Mouse (Mus musculus): ENCODE data around the gene Dhrs1.

Gene Dhrs1

DNA sequence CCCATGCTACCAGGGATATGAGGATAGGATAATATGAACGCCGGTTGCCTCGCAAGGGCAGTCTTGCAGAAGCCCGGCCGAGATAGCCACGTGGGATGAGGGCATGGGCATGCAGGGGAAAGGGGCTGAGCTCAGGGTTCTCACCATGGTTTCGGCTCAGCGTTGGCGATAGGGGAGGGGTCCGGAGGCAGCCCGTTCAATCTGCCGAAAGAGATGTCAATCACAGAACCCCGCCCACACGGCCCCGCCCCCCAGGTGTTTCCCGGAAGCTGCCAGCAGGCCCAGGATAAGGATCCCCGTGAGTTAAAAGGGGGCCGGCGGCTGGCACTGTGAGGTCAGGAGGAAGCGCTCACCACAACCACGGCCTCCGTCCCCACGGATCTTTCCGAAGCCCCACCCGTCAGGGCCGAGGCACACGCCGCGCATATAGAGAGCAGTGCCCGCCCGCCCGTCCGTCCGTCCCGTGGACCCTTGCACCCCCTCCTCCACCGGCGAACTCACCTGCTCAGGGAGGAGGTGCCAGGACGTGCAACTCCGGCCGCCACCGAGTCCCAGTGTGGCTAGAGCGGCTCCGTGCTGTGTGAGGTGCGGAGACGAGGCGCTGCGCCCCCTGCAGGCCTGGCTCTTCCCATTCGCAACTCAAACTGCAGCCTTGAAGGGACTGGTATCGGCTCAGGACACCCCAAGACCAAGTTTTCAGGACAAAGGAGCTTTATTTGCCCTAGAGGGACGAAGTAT is 23.6 kb downstream of the Dhrs1 start, which contains the start of gene Rabggta:
TSS of gene Rabggta (minus strand) at position 564 of the 738 bp plus-strand sequence.
- peak; percentile 92 for DNase-seq (ENCODE audit: low read depth)

DNA sequence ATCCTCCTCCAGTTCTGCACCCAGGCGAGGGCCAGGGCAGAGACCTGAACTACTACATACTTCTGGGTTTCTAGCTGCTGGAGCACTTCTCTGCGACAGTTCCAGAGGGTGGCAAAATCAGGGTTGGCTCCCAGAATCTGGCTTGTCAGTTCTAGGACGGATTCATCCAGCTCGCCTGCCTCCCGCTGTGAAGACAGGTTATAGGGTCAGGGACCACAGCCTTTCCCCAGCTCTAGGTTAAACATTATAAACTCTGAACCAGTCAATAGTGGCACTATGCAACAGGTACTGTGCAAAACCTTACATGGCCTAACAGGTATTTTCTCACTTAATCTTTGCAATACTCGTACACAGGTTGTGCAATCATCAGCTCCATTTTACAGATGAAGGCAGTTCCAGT is 24.4 kb downstream of the Dhrs1 start:
- DNase-seq (ENCODE audit: low read depth): no peak

DNA sequence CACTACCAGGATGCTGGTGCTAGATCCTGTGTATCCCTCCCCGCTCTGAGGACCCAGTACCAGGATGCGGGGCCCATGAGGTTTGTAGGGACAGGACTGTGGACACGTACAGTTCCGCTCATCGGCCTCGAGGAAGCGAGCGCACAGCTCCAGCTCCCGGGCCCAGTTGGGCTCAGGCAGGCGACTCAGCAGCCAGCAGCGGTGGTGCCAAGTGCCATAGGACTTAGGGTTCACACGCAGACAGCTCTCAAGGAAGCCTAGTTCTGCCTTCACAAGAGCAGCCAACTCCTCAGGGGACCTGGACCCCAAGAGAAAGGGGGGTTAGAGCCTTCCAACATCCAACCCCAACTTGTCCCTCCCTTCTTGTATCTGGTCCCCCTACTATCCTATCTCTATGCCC is 24.8 kb downstream of the Dhrs1 start:
- no peak for DNase-seq (ENCODE audit: low read depth)

DNA sequence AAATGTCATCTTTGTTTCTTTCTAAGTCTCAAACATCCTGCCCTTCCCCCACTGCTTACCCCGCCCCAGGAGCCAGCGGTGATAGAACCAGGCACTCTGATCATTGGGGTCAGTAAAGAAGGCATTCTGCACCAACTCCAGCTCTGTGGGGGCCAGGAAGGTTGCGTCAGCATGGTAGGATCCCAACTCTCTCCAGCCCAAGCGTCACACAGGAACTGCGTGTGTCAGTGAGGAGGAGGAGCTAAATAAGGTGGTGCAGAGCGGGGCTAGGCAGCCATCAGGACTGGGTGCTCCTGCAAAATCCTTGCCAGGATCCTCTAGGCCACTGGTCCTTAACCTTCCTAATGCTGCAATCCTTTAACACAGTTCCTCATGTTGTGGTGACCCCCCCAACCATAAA is 25.8 kb downstream of the Dhrs1 start:
- no peak for DNase-seq (ENCODE audit: low read depth)

DNA sequence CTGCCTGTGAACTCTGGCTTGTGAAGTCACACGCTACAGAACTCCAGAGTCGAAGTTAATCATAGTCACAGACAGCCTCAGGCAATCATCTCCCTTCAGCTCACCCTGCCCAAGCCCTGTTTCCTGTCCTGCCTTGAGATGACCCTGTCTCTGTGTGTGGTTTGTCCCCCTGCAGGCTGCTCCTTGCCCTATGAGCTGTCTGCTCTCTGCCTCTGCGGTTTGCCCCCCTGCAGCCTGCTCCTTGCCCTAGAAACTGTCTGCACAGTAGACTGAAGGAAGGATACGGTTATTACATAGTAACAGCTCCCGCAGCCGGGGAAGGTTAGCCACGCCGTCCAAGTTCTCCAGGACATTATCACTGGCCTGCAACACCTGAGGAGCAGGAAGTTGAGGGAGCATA is 28.6 kb downstream of the Dhrs1 start:
- DNase-seq (ENCODE audit: low read depth): no peak

DNA sequence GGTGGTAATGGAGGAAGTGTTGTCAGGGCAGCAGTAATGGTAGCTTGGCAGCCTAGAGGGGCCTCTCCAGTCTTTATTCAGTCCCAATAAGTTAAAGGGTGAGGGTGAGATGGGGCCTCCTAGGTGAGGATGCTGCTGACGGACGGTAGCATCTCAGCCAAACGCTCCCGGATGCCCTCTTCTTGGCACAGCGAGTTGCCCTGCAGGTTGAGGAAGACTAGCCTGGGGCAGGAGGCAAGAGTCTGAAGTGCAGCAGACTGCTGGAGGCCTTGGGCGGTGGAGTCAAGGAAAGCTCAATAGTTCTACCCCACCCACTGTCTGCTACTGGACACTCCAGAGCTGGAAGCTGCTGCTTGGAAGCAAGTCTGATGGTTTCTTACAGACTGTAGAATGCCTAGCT is 29.2 kb downstream of the Dhrs1 start:
- DNase-seq (ENCODE audit: low read depth): no peak

DNA sequence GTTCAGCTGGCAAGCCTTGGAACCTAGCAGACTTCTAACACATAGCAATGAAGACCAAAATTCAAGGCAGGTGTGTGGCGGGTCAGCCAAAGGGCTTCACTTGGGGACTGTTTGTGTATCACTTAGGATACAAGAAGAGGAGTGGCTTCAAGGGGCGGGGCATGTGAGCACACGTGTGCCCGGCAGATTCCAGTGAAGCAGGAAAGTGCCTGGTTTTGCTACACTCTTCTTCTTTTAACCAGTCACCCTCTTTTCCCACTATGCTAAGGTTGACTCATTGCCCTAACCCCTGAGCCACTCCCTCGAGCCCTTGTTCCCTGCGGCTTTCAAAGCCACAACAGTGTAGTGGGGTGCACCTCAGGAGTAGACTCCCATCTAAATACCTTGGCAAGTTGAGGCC is 30.6 kb downstream of the Dhrs1 start:
- no peak for DNase-seq (ENCODE audit: low read depth)

DNA sequence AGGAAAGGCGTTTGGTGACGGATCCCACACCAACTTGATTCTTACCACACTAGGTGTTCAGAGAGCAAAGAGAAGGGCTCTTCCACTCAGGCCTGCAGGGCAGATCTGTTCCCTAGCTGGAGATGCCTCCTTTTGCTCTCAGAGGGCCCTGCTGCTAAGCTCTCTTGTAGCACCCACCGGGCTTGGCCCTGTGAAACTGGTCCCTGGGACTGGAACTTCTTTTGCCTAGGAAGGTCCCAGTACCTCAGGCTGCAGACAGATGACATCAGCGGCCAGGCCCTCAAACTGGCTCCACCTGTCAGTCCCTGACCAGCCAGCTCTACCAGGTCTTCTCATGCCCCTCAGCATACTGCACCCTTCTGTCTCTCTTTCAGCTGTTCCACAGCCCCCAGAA is 31.8 kb downstream of the Dhrs1 start, which contains the start of gene Tgm1:
TSS of gene Tgm1 (minus strand) at position 198 of the 394 bp plus-strand sequence.
- no peak for DNase-seq (ENCODE audit: low read depth)

DNA sequence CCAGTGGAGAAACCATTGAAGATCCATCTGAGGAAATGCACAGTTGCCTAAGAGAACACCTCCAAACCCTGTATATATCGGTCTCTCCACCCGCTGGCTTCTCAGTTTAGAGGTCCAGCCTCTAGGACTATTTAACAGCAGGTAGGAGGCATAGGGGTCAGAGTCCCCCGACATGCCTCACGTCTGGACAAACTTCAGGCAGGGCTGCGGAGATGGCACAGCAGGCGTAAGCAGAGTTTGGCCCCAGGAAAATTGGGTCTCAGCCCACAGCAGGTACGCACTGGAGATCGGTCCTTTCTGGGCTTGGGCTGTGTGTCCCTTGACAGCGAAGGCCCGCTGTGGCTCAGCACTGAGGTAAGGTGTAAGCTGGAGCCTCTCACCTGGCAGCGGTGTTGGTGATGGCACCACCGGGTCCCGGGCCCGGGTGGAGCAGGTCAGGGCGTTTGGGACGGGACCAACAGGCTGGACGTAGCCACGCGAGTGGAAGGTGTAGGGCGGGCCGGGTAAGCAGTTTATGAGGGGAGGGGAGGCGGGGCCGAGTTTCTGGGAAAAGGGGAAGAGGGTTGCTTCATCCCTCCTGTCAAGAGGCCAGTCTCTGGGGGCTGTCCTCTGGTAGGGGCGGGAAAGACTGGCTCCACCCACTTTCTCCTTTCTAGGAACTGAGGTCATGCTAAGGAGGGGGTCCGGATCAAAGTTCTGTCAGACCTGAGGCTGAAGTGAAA is 32.3 kb downstream of the Dhrs1 start:
- no peak for DNase-seq (ENCODE audit: low read depth)

DNA sequence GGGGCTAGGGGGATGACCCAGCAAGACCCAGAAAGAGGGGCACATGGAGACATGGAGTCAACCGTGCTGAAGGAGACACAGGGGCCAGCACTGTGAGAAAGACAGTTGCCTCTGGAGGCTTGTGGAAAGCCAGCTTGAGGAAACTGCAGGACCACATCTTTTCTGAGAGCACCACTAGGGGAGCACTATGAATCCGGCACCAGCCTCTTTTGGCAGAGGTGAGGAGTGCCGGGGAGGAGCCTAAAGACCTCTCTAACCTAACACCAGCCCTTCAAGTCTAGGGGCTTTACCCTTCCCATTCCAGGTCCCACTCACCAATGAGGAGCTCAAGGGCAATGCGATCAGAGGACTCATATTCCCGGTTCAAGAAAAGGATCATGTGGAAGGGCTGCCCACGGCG is 33.7 kb downstream of the Dhrs1 start:
- DNase-seq (ENCODE audit: low read depth): no peak

DNA sequence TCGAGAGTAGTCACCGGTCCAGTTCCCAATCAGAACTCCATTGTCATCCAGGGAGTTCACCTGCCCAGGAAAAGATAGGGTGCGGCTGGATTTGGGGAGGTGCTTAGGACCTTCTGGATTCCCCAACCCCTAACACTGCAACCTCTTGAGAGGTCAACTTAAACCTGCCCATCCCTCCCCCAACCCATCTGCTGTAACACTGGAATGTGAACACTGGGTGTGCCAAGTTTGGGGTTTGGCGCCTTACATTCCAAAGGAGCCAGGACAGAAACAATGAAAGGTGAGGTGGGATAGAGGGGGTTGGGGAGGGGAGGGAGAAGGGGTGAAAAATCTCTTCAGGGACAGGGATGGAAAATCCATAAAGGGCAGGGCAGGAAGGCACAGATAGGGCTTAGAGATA is 36.0 kb downstream of the Dhrs1 start:
- DNase-seq (ENCODE audit: low read depth): no peak

DNA sequence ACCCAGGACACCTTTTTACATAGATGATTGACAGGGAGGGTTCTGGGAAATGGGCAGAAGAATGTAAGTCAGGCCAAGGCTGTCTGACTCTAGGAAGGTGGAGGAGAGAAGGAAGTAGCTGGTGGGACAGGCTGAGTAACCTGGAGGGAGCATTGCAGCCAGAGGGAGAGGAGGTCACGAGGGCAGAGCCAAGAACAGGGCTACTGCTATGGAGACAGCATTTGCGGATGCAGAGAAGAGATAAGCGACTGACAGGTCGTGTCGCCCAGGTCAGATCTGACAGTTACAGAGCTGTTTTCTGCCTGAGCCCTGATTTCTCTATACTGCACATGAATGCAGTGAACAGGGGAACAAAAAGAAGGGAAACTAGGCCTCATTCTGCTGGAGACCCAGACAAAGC is 38.1 kb downstream of the Dhrs1 start:
- DNase-seq (ENCODE audit: low read depth): no peak

DNA sequence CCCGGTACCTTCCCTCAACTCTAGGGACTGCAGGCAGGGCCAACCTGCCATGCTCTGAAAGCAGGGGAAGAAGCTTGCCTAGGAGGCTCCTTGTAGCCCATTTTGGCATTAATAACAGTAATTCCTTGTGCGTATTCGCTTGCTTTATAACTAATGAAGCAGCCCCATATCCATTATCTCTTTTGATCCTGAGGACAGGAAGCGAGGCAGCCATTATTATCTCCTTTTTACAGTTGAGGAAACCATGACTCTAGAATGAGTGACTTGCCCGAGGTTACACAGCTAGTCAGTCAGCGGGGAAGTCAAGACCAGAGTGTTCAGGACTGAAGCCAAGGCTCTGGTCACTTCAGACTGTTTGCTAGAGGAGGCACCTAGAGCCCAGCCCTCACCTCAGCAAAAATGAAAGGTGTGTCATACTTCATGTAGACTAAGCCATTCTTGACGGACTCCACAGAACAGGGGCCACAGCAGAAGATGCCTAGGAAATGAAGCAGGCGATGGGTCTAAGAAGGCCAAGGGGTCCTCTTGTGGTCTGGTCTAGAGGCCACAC is 39.4 kb downstream of the Dhrs1 start:
- no peak for DNase-seq (ENCODE audit: low read depth)

DNA sequence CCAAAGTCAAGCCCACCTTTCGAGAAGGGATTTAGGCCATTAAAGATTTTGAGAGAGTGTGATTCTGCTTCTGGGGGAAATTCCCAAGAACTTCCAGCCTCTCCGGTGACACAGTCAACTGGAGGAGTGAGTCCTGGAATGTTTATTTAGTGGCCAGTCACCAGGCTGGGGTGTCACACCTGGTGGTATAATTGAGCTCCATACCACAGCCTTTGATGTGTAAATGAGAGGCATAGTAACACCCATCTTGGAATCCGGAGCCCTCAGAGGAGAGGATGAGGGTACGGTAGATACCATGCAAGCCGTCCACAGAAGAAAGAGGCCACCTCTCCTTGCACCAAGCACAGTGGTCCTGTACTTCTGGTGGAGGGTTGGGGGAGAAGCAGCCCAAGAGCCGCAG is 42.7 kb downstream of the Dhrs1 start:
- DNase-seq (ENCODE audit: low read depth): no peak

DNA sequence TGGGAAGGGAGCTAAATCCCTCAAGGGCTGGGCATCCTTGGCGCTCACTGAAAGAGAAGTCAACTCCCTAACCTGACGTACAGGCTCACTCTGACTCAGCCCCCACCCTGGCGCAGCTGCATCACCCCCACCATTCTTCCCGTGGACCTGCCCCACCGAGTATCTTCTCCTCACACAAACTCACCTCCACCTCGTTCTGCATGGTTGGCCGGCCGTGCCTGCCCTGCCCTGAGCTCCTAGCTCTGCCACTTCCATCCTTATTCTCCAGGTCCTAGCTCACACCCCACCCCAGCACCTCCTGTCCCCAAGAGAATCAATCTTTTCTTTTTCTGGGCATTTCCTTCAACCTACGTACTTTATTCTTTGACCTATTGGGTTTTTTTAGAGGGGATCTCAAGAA is 44.4 kb downstream of the Dhrs1 start:
- DNase-seq (ENCODE audit: low read depth): no peak

DNA sequence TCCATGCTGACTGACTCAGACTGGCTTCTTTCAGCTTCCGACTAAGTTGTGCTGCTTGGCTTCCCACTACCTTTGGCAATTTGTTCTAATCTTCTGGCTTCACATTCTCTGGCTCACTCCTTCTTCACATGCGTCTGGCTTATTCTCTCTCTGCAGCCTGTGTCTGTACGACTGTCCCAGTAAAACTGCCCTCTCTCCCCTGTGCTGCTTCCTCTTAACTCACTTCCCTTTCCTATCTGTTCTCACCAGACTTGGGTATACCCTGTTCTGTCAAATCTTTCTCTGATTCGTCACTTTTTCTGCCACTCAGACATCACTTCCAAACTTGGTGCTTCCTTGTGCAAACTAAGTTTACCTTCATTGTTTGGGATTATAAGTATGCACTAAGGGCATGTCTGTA is 48.3 kb downstream of the Dhrs1 start:
- no peak for DNase-seq (ENCODE audit: low read depth)

DNA sequence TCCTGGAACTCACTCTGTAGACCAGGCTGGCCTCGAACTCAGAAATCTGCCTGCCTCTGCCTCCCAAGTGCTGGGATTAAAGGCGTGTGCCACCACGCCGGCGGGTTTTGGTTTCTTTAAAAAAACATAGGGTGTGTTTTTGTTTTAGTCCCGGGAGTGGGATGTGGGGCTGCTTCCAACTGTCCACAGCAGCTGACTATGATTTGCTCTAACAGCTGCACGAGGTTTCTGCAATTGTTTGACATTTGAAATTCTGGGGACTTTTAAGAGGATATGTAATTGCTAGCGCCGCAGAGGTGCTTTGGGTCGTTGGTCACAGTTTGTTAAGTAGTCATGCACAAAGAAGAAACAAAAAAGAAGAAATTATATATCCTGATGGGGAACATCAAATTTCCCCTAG is 56.1 kb downstream of the Dhrs1 start:
- DNase-seq (ENCODE audit: low read depth): no peak

Measured in c-Kit-positive CD71-positive TER-119-negative erythroid progenitor cells, embryonic 14.5 days (primary cell).